12 mouse cellular contexts compared by ENCODE assay signal in the genomic region with DNA sequence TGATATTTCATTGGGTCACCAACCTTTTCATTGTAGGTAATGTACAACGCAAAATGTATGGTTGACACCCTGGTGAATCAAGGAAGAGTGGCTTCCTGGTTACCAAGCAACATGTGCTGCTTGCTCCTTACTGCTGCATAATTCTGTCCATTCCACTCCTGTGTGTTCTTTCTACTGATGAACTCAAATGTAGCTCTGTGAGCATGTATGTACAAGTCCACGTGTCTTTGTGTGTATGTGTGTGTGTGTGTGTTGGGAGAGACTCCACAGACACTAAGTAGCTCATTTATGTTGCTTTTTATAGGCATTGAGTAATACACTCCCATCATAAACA.
A peak's percentile ranks its signal among the peaks of the same experiment; 100 is the strongest.
DNase-seq lines count a peak whose midpoint lies in the region; ATAC-seq lines count a peak whose summit lies in the region.
"Had no signal": no experiment of that assay in that cellular context is flagged by ENCODE, and none has a peak within 500 bp of the region (broad histone marks: within the 10 kb centered on the region; RNA-seq: fewer than 3 reads in every experiment).

No protein-coding gene starts in this region.

- H3K4me3 ChIP-seq in forebrain, embryonic 13.5 days: no peak overlapping the region
- no peak overlapping the region for H3K4me3 ChIP-seq in forebrain, embryonic 11.5 days (ENCODE audit: low read depth, low read length)
- no peak overlapping the region for H3K4me3 ChIP-seq in lung, embryonic 16.5 days (ENCODE audit: low read length)
- no peak overlapping the region for H3K4me3 ChIP-seq in hindbrain, embryonic 16.5 days (ENCODE audit: low read length)
- H3K4me3 ChIP-seq: heart, embryonic 10.5 days had no signal

- H3K27ac ChIP-seq in forebrain, embryonic 13.5 days: no peak overlapping the region
- H3K27ac ChIP-seq in forebrain, embryonic 11.5 days (ENCODE audit: low read depth, low read length): no peak overlapping the region
- H3K27ac ChIP-seq in lung, embryonic 16.5 days (ENCODE audit: low read length): peak overlapping the region; percentile 66; the same call in 1 of the 2 replicates
- H3K27ac ChIP-seq in hindbrain, embryonic 16.5 days (ENCODE audit: low read depth, low read length): no peak overlapping the region
- H3K27ac ChIP-seq: heart, embryonic 10.5 days had no signal

- H3K27me3 ChIP-seq in forebrain, embryonic 13.5 days: no peaks in the 10 kb centered on the region
- H3K27me3 ChIP-seq in forebrain, embryonic 11.5 days (ENCODE audit: control insufficient read depth, insufficient read depth, low read length): no peaks in the 10 kb centered on the region
- no peaks in the 10 kb centered on the region for H3K27me3 ChIP-seq in lung, embryonic 16.5 days (ENCODE audit: control insufficient read depth, insufficient read depth, low read depth, low read length)
- no peaks in the 10 kb centered on the region for H3K27me3 ChIP-seq in hindbrain, embryonic 16.5 days (replicated peaks; ENCODE audit: control insufficient read depth, insufficient read depth, low read length)

- H3K36me3 ChIP-seq in forebrain, embryonic 13.5 days (ENCODE audit: poor library complexity, severe bottlenecking): no peaks in the 10 kb centered on the region
- no peaks in the 10 kb centered on the region for H3K36me3 ChIP-seq in forebrain, embryonic 11.5 days (ENCODE audit: control insufficient read depth, insufficient read depth, low read length)
- no peaks in the 10 kb centered on the region for H3K36me3 ChIP-seq in lung, embryonic 16.5 days (ENCODE audit: control insufficient read depth, insufficient read depth, low read length)
- H3K36me3 ChIP-seq in hindbrain, embryonic 16.5 days (ENCODE audit: control insufficient read depth, insufficient read depth, low read length): no peaks in the 10 kb centered on the region
- H3K36me3 ChIP-seq: heart, embryonic 10.5 days had no signal

- peak; percentile 74 for ATAC-seq in forebrain, embryonic 13.5 days
- ATAC-seq in forebrain, embryonic 11.5 days (replicated peaks; ENCODE audit: low FRiP score): no peak
- no peak for ATAC-seq in lung, embryonic 16.5 days (ENCODE audit: low read depth)
- peak; percentile 68 for ATAC-seq in hindbrain, embryonic 16.5 days

- peaks cover 13% of the 10 kb centered on the region for H3K4me1 ChIP-seq in forebrain, embryonic 13.5 days
- H3K4me1 ChIP-seq in forebrain, embryonic 11.5 days (replicated peaks; ENCODE audit: control insufficient read depth, insufficient read depth, low read length): no peaks in the 10 kb centered on the region; the same call in 1 of the 2 replicates
- H3K4me1 ChIP-seq in lung, embryonic 16.5 days (replicated peaks; ENCODE audit: control insufficient read depth, insufficient read depth, low read length): peaks cover 6% of the 10 kb centered on the region; the same call in 1 of the 2 replicates
- peaks cover 11% of the 10 kb centered on the region for H3K4me1 ChIP-seq in hindbrain, embryonic 16.5 days (ENCODE audit: control insufficient read depth, insufficient read depth, low read depth, low read length)

- no peaks in the 10 kb centered on the region for H3K9me3 ChIP-seq in forebrain, embryonic 13.5 days (replicated peaks)
- no peaks in the 10 kb centered on the region for H3K9me3 ChIP-seq in forebrain, embryonic 11.5 days (ENCODE audit: control insufficient read depth, low read length)
- no peaks in the 10 kb centered on the region for H3K9me3 ChIP-seq in lung, embryonic 16.5 days (ENCODE audit: control insufficient read depth, low read length)
- no peaks in the 10 kb centered on the region for H3K9me3 ChIP-seq in hindbrain, embryonic 16.5 days (ENCODE audit: control insufficient read depth, low read length)
- H3K9me3 ChIP-seq: heart, embryonic 10.5 days had no signal

- H3K4me2 ChIP-seq in forebrain, embryonic 13.5 days: 0 out of 2 replicates have a peak overlapping the region, but pooled peaks have one; percentile 12
- H3K4me2 ChIP-seq in forebrain, embryonic 11.5 days (ENCODE audit: low read depth, low read length, severe bottlenecking): no peak overlapping the region
- H3K4me2 ChIP-seq in lung, embryonic 16.5 days (ENCODE audit: low read depth, low read length): no peak overlapping the region
- H3K4me2 ChIP-seq in hindbrain, embryonic 16.5 days (ENCODE audit: low read length): peak overlapping the region; percentile 43

- WGBS in forebrain, embryonic 13.5 days: 58% methylated on average over 2 of the region's 2 CpGs
- WGBS in forebrain, embryonic 11.5 days: 81% methylated on average over 2 of the region's 2 CpGs
- 64% methylated on average over 2 of the region's 2 CpGs for WGBS in lung, embryonic 16.5 days
- WGBS in hindbrain, embryonic 16.5 days: 50% methylated on average over 2 of the region's 2 CpGs

- no peak overlapping the region for H3K9ac ChIP-seq in forebrain, embryonic 13.5 days
- no peak overlapping the region for H3K9ac ChIP-seq in forebrain, embryonic 11.5 days (ENCODE audit: low read length)
- no peak overlapping the region for H3K9ac ChIP-seq in lung, embryonic 16.5 days (ENCODE audit: low read length)
- no peak overlapping the region for H3K9ac ChIP-seq in hindbrain, embryonic 16.5 days (ENCODE audit: low read depth, low read length)

- DNase-seq in forebrain, embryonic 11.5 days (ENCODE audit: low spot score): no peak
- DNase-seq in lung, adult 18-20 months: no peak
- peak; percentile 32 for DNase-seq in retina, postnatal 1 day
- no peak for DNase-seq in MN1 (ENCODE audit: low spot score)
- no peak for DNase-seq in right cerebral cortex, adult 2 months (ENCODE audit: low spot score in 2 of 2)
- DNase-seq: cerebellum, adult 11 months; gastrocnemius, postnatal 14 days; lung, postnatal 4 days had no signal

Comparison
In these comparisons a context has a peak if more than half of its experiments do, and no peak if none do; other contexts are left out.
1. ATAC-seq: peak in forebrain, embryonic 13.5 days (single experiment) and hindbrain, embryonic 16.5 days (single experiment); none in forebrain, embryonic 11.5 days (single experiment) and lung, embryonic 16.5 days (single experiment).
2. H3K4me2 ChIP-seq: peak in forebrain, embryonic 13.5 days (single experiment) and hindbrain, embryonic 16.5 days (single experiment); none in forebrain, embryonic 11.5 days (single experiment) and lung, embryonic 16.5 days (single experiment).